Comparison of ENCODE assay signal across 10 mouse cellular contexts in genomic region chr14:119965842-119966483, GRCm38 (mm10).
DNase-seq lines count a peak whose midpoint lies in the region; ATAC-seq and TF ChIP-seq lines count a peak whose summit lies in the region.
"Had no signal": no experiment of that assay in that cellular context is flagged by ENCODE, and none has a peak within 500 bp of the region (broad histone marks: within the 10 kb centered on the region; RNA-seq: fewer than 3 reads in every experiment).

No protein-coding gene starts in this region.

- no peaks in the 10 kb centered on the region for H3K27me3 ChIP-seq in heart, embryonic 10.5 days (ENCODE audit: insufficient read depth, poor library complexity, severe bottlenecking)
- no peaks in the 10 kb centered on the region for H3K27me3 ChIP-seq in stomach, postnatal 0 days (ENCODE audit: control insufficient read depth, insufficient read depth, low read length)
- H3K27me3 ChIP-seq: limb, embryonic 12.5 days; midbrain, embryonic 12.5 days had no signal

- no peak for TF ChIP-seq EP300 in stomach, postnatal 0 days (optimal IDR thresholded peaks at IDR 0.05)

- H3K36me3 ChIP-seq in heart, embryonic 10.5 days: no peaks in the 10 kb centered on the region
- no peaks in the 10 kb centered on the region for H3K36me3 ChIP-seq in stomach, postnatal 0 days (ENCODE audit: control insufficient read depth, insufficient read depth, low read length)
- H3K36me3 ChIP-seq: limb, embryonic 12.5 days; midbrain, embryonic 12.5 days had no signal

- TF ChIP-seq CTCF in stomach, postnatal 0 days (IDR thresholded peaks at IDR 0.05; ENCODE audit: low read depth): no peak

- no peak overlapping the region for H3K27ac ChIP-seq in heart, embryonic 10.5 days
- H3K27ac ChIP-seq in stomach, postnatal 0 days (replicated peaks): no peak overlapping the region
- H3K27ac ChIP-seq: limb, embryonic 12.5 days; midbrain, embryonic 12.5 days had no signal

- peak; percentile 53 for DNase-seq in heart, embryonic 10.5 days (ENCODE audit: low spot score)
- DNase-seq in heart, adult 9 months (ENCODE audit: low spot score in 2 of 2): no peak
- DNase-seq in right cerebral cortex, adult 18-20 months: peak; percentile 23
- no peak for DNase-seq in right cerebral cortex, postnatal 36 days (ENCODE audit: low spot score in 2 of 2)
- DNase-seq in layer of hippocampus, postnatal 10 days (ENCODE audit: low spot score in 2 of 2): peak; percentile 62 to 73
- DNase-seq in stomach, postnatal 0 days (ENCODE audit: low spot score): peak; percentile 11
- DNase-seq in thymus, postnatal 10 days (ENCODE audit: low spot score in 2 of 2): no peak

- H3K4me3 ChIP-seq in heart, embryonic 10.5 days: no peak overlapping the region
- H3K4me3 ChIP-seq in stomach, postnatal 0 days (ENCODE audit: low read depth, low read length): no peak overlapping the region
- H3K4me3 ChIP-seq: limb, embryonic 12.5 days; midbrain, embryonic 12.5 days had no signal

- H3K9ac ChIP-seq in stomach, postnatal 0 days (ENCODE audit: low read length): no peak overlapping the region
- H3K9ac ChIP-seq: limb, embryonic 12.5 days; midbrain, embryonic 12.5 days had no signal

- 84% methylated on average over 11 of the region's 11 CpGs for WGBS in heart, embryonic 10.5 days
- WGBS in stomach, postnatal 0 days: 70% methylated on average over 11 of the region's 11 CpGs

- ATAC-seq in stomach, postnatal 0 days (ENCODE audit: low FRiP score, low TSS enrichment): no peak
- ATAC-seq in erythroblast, adult 5-6 weeks (replicated peaks; ENCODE audit: low FRiP score, poor library complexity, severe bottlenecking): no peak

- H3K9me3 ChIP-seq in heart, embryonic 10.5 days: no peaks in the 10 kb centered on the region
- H3K9me3 ChIP-seq in stomach, postnatal 0 days (ENCODE audit: control insufficient read depth, low read length): no peaks in the 10 kb centered on the region
- H3K9me3 ChIP-seq: limb, embryonic 12.5 days; midbrain, embryonic 12.5 days had no signal

- no peak overlapping the region for H3K4me2 ChIP-seq in stomach, postnatal 0 days (replicated peaks; ENCODE audit: low read depth)
- H3K4me2 ChIP-seq: limb, embryonic 12.5 days; midbrain, embryonic 12.5 days had no signal

- H3K4me1 ChIP-seq in heart, embryonic 10.5 days: no peaks in the 10 kb centered on the region
- no peaks in the 10 kb centered on the region for H3K4me1 ChIP-seq in stomach, postnatal 0 days (replicated peaks; ENCODE audit: control insufficient read depth, insufficient read depth)
- H3K4me1 ChIP-seq: limb, embryonic 12.5 days; midbrain, embryonic 12.5 days had no signal

Comparison
In these comparisons a context has a peak if more than half of its experiments do, and no peak if none do; other contexts are left out.
1. DNase-seq: peak in heart, embryonic 10.5 days (single experiment), right cerebral cortex, adult 18-20 months (single experiment), layer of hippocampus, postnatal 10 days (2 of 2) and stomach, postnatal 0 days (single experiment); none in heart, adult 9 months (0 of 2), right cerebral cortex, postnatal 36 days (0 of 2) and thymus, postnatal 10 days (0 of 2).